Mouse (Mus musculus) ovary, postnatal 36 days (tissue): ENCODE data around the gene F13a1.

ENCODE experiments used
- DNase-seq: peaks from one replicate; pipeline ENCODE4 v3.0.0; 2022; ENCODE audit warnings: low spot score, mixed read lengths

Gene F13a1

DNA sequence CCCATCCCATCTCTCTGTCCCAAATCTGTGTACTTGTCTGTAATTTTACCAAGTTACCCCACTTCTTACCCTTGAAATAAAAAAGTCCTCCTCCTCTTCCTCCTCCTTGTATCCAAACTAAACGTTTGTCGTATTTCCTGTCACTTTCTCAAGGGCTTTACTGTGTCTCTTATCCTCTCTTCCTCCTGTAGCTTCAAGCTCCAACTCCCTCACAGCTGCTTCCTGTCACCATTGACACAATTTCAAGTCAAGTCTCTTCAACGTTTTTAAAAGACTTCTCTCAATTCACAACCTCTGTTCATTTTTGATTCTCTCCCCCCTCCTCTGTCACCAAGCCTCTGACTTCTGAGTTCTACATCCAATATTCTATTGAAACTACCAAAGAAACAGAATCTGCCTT, at the start of gene F13a1:
Gene F13a1 (minus strand): TSS at position 119 of the 400 bp plus-strand sequence.
- no peak for DNase-seq

DNA sequence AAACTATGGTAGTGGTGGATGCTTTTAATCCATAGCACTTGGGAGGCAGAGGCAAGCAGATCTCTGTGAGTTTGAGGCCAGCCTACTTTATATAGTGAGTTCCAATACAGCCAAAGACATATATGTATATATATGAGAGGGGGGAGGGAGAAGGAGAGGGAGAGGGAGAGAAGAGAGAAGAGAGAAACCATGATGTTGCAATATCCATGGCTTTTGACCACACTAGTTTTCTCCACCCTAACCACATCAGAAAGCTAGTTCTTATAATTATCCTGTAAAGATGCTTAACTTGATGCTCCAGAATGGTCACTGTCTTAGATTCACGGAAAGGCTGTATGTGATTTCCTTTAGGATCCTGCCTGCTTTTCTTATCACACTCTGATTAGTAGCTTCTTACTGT, 41.6 kb upstream of the F13a1 start:
- DNase-seq, result no peak

GRCm38 (mm10) chr13:37089104-37089503, 39.1 kb upstream of the F13a1 start:
- DNase-seq, result no peak

DNA sequence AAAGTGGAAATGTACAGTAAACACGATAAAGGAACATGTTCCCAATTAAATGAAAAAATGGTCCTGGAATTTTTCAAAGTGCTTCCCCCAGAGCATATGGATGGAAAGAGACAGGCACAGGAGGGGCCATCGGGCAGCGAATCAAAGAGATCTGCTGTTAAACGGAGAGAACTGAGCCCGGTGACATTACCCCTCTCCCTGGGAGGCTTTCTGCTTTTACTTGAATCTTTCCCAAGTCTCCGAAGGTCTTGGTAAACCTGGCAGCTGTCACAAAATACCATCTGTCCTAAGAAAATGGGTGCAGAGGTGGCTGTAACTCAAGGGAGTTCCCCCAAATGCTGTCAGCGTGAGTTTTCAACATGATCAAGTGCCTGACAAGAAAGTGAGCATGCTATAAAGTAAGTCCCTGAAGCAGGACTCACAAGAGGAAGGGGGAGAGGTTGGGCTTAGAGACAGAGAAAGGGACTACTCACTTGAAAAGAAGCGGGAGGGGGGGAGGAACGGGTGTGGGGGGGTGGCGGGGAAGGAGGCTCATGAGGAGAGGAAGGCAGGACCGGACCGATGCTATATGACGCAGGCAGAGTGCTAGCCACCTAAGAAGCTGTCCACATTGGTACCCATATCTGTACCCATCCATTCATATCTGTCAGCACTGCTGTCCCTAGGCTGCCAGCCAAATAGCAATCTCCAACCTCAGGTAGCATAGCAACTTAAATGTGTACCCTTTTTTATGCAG, 31.6 kb upstream of the F13a1 start:
- no peak for DNase-seq

- no peak for DNase-seq
These were observed 21.3 kb upstream of the F13a1 start for GRCm38 (mm10) chr13:37071390-37071789.

DNA sequence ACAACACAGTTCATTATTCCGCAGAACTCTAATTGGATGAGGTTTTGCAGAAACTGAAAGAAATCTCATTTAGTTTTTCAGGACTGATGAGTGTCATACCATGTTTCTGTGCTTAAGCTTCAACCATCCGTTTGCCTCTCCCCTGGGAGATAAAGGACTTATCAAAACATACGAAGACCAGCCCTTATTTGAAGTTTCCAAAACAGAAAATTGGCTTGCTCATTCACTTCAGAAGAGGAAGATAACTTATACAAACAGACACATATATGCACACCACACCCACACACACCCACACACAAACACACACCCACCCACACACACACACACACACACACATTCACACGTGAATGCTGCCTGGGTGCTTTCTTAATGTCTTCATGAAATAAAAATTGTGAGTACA, 20.8 kb upstream of the F13a1 start:
- no peak for DNase-seq

DNA sequence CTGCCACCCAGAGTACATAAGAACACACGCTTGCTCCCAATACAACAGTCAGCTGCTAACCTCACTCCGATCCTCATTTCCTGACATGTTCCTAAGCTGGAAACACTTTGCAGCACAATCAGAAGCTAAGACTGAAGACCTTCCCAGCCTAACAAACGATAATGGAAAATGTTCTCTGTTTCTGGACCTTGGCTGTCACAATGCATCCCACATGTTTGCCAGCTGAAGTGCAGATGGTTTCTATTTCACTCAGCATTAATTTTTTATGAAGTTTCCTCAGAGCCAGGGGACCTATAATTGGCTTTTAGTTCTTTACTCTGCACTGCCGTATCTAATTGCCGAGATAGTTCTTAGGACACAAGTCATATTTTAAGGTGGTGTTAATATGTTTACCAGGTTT, 10.8 kb upstream of the F13a1 start:
- no peak for DNase-seq

- no peak for DNase-seq
These were observed 6.6 kb upstream of the F13a1 start for GRCm38 (mm10) chr13:37056662-37057061.

DNA sequence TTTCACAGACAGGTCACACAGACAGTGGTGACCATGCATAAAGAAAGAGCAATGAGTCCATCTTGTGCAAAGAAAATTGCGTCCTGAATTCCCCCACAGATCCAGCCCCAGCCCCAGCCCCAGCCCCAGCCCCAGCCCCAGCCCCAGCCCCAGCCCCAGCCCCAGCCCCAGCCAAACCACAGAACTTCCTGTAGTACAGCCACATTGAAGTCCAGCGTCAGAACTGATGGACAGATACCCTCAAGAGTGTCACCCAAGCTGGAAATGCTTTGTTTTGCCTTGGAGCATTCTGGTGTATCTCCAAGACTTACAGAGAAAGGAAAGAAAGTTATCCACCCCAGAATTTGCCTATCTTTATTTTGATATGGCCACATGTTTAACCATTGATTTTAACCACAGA, 413 bp downstream of the F13a1 start:
- DNase-seq, result no peak

DNA sequence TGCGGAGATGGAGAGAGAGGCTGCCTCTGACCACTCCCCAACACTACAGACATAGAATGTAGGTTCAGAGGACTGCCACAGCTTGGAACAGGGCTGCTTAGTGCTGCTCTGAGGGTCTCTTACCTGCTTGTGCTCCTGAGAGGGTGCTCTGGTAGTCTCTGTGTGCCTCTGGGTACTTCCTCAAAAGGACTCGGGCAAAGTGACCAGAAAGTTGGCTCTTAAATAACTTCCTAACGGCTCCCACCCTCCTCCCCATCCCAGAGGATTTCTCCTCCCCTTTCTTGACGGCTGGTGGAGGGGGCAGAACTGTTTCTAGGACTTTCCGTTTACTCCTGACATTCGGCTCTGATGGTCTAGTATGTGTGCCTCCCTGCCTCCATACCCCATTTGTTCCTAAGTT, 1.0 kb downstream of the F13a1 start:
- DNase-seq, result no peak

DNA sequence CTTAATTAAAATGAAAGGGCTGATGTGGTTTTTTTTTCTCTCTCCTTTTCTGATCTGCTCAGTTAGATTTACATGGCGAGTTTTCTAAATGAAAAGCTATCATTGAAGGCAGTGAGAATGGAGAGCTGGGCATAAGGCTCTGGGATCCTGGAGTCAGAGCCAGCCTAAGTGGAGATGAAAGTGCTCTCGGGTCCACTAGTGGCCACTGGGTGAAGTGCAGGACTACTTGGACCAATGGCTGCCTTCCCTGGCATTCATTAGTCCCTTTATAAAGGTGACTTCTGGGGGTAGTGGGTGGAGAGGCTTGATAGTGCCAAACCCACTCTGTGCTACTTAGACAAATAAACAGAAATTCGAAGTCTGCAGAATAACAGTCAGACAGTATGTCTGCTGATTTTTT, 5.0 kb downstream of the F13a1 start:
- DNase-seq, result no peak

- DNase-seq, result no peak
These were observed 15.3 kb downstream of the F13a1 start for GRCm38 (mm10) chr13:37034745-37035144.

GRCm38 (mm10) chr13:37025996-37026579, 24.0 kb downstream of the F13a1 start:
- DNase-seq, result no peak

GRCm38 (mm10) chr13:37021575-37021974, 28.5 kb downstream of the F13a1 start:
- no peak for DNase-seq

DNA sequence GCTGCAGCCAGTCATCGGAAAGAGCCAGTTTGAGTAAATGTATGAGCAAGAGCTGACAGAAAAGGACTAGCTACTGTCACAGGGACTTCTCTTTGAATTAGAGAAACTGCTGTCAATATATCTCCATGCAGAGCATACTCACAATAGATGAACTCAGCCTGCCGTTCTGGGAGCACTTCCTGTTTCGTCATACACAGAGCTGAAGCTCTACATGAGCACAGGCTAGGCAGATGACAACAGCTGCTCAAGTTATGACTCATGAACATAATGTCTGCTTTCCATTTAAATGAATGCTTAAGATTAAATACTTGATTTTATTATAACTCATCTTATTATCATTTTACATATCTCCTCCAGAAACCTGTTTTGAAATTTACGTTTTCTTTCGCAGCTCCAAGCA, 39.3 kb downstream of the F13a1 start:
- DNase-seq, result no peak

- no peak for DNase-seq
These were observed 43.8 kb downstream of the F13a1 start for GRCm38 (mm10) chr13:37006224-37006623.

- no peak for DNase-seq
These were observed 50.8 kb downstream of the F13a1 start for GRCm38 (mm10) chr13:36999210-36999705.

DNA sequence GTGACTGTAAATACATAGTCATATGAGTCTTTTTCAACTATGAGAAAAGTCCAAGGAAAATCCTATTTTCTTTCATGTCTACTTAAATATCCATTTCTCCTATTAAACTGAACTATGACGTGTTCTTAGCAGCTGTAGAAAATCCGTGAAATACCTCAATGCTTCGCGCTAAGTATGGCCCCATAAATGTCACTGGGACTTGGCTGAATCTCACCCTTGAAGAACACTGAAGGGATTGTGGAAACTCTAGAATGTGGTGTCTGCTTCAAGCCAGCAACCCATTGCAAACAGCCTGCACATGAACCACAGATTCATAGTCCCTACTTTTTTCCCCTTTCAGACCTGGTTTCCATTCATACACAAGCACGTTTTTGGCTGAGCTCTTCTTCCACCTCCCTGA, 56.5 kb downstream of the F13a1 start:
- no peak for DNase-seq

DNA sequence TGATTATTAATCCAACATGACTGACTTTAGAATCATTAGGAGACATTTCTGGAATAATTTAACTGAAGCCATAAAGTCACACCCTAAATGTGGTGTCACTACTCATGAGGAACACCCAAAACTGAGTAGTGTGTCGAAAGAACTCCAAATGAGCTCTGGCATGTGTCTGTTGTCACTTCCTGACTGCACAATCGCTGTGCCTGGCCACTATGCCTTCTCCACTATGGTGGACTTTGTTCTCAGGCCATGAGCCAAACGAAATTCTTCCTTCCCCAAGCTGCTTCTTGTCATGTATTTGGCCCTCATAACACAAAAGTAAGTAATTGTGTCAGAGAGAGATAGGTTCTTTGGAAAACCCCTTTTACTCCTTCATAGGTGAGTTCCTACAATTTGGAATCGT, 61.7 kb downstream of the F13a1 start:
- DNase-seq, result no peak

DNA sequence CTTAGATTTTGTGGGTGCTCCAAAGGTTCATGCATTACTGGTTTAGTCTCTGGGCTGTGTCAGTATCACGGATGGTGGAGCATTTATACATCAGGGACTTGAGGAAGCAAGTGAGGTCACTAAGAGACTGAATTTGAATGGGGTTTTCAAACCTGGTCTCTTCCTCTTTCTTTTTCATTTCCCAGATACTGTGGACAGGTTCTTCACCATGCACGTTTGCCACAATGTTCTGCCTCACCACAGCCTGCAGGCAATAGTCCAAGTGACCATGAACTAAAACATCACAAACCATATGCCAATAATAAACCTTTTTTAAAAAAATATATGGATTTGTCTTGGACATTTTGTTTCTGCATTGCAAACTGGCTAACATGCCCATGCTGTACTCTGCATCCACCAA, 77.0 kb downstream of the F13a1 start:
- DNase-seq, result no peak

- no peak for DNase-seq
These were observed 77.8 kb downstream of the F13a1 start for GRCm38 (mm10) chr13:36972226-36972625.

DNA sequence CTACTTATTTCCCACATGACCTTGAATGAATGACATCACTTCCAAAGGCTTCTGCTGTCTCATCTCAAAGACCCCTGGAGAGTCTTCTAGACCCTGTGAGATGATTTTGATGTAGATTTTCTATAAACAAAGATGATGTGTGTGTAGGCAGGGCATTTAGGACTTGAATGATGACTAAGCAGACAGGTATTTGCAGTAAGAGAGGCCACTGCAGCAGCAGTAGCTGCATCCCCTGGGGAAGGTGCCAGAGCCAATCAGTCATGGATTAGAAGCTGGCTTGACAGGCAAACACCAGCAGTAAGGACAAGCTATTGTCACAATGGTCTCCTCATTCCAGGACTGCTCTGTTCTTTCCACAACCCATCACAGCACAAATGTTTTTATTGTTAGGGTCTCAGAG, 87.1 kb downstream of the F13a1 start:
- no peak for DNase-seq

DNA sequence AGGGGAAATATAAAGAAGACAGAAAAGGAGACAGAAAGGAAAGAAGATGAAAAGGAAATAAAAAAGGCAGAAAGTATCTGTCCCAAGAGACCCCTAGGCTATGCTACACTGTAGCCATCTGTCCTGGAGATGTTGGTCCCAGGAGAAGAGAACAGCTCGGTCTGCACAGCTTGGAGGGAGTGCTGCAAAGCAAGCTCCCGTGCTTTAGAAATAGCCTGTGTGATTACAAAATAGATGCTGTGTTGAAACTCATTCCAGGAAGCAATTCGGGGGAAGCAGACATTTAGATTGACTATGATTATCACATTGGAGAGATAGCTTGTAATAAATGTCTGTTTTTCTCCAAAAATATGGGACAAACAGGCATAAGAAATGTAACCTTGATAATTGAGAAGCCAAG, 91.0 kb downstream of the F13a1 start:
- DNase-seq, result no peak

- no peak for DNase-seq
These were observed 95.1 kb downstream of the F13a1 start for GRCm38 (mm10) chr13:36954937-36955336.
